Mouse (Mus musculus): ENCODE measurements around the gene Amz2.

GRCm38 (mm10) chr11:109391200-109391599 lies 34.5 kb upstream of the Amz2 start:
- no peak for TF ChIP-seq POLR2A (IDR thresholded peaks at IDR 0.05; ENCODE audit: borderline replicate concordance, insufficient read depth, low read length)
- TF ChIP-seq CTCF (IDR thresholded peaks at IDR 0.05; ENCODE audit: borderline replicate concordance, insufficient read depth, low read depth, low read length), result no peak
